Mouse (Mus musculus) lung, embryonic 15.5 days (tissue): ENCODE data around the gene Tmem192. TPM values are rescaled to one million over a fixed set of nuclear protein-coding genes. Genes with fewer than 3 reads are reported as not detected.
"Not testable (repeated sequence)": the region's sequence is repeated elsewhere in the genome, so short reads cannot be mapped to it uniquely, and the experiment has no call there.

Experiments used
- ATAC-seq: fragments of 200-750 bp; cut with Nextera tagmentation; 2 replicates; pipeline ENCODE4 v1.8.0; 2017; ENCODE audit warnings: moderate number of reproducible peaks, borderline replicate concordance; ENCODE audit not compliant: low FRiP score, low TSS enrichment; ENCODE audit errors: extremely low read depth
- H3K27ac ChIP-seq: fragments of 300-500 bp; sonication (generic); 2 replicates; pipeline ENCODE4 v1.5.1; 2015; ENCODE audit warnings: moderate library complexity, mild to moderate bottlenecking, inconsistent platforms
- H3K27me3 ChIP-seq: fragments of 300-500 bp; sonication (generic); 2 replicates; pipeline ENCODE4 v1.6.1; 2015; ENCODE audit warnings: inconsistent platforms
- H3K36me3 ChIP-seq: fragments of 300-500 bp; sonication (generic); 2 replicates; pipeline ENCODE4 v1.6.1; 2015; ENCODE audit warnings: inconsistent platforms
- H3K4me1 ChIP-seq: fragments of 300-500 bp; sonication (generic); 2 replicates; pipeline ENCODE4 v1.6.1; 2015; ENCODE audit warnings: inconsistent platforms
- H3K4me2 ChIP-seq: fragments of 300-500 bp; sonication (generic); 2 replicates; pipeline ENCODE4 v1.6.1; 2015; ENCODE audit warnings: inconsistent platforms, mild to moderate bottlenecking, moderate library complexity
- H3K4me3 ChIP-seq: fragments of 300-500 bp; sonication (generic); 2 replicates; pipeline ENCODE4 v1.5.1; 2015; ENCODE audit warnings: mild to moderate bottlenecking, inconsistent platforms
- H3K9ac ChIP-seq: fragments of 300-500 bp; sonication (generic); 2 replicates; pipeline ENCODE4 v1.6.1; 2015; ENCODE audit warnings: inconsistent platforms
- H3K9me3 ChIP-seq: fragments of 300-500 bp; sonication (generic); 2 replicates; pipeline ENCODE4 v1.6.1; 2016; ENCODE audit warnings: inconsistent platforms
- WGBS: fragments of 180-500 bp; shearing (Covaris S2); methylation state at CpG from one replicate; pipeline ENCODE4 v1.1.7; 2015; 5-methylcytosine and 5-hydroxymethylcytosine counted together
- polyA plus RNA-seq: library from polyadenylated mRNA; unstranded; fragments of >200 nt; fragmentation: Nextera tagmentation; extraction: Ambion mirVana; gene quantifications from 2 replicates; pipeline ENCODE4 v1.2.1, GENCODE M21; 2015

The Tmem192 gene
- polyA plus RNA-seq, 1 experiment from 2014 or later = 27.6 TPM

GRCm38 (mm10) chr8:64983150-64983897, 36.3 kb downstream of the Tmem192 start:
- no peak overlapping the region for H3K9ac ChIP-seq
- ATAC-seq = no peak
- no peaks in the 10 kb centered on the region for H3K27me3 ChIP-seq
- H3K36me3 ChIP-seq = no peaks in the 10 kb centered on the region
- no peak overlapping the region for H3K4me3 ChIP-seq
- 55% methylated on average over 20 of the region's 20 CpGs for WGBS
- no peaks in the 10 kb centered on the region for H3K4me1 ChIP-seq
- no peak overlapping the region for H3K4me2 ChIP-seq
- no peak overlapping the region for H3K27ac ChIP-seq
- H3K9me3 ChIP-seq = no peaks in the 10 kb centered on the region

GRCm38 (mm10) chr8:64987731-64988130, 40.7 kb downstream of the Tmem192 start, which contains the start of gene Trim75:
Trim75 (minus strand) TSS chr8:64987831.
- Histone ChIP-seq H3K9ac (no peak within 1 kb of the TSS), H3K9me3 (no peaks in the 10 kb centered on the region), H3K4me2 (no peak within 1 kb of the TSS), H3K27ac (no peak within 1 kb of the TSS), H3K36me3 (no peaks in the 10 kb centered on the region), H3K4me3 (no peak within 1 kb of the TSS), H3K27me3 (no peaks in the 10 kb centered on the region), H3K4me1 (no peaks in the 10 kb centered on the region)
- WGBS = 82% methylated on average over 4 of the region's 4 CpGs
- ATAC-seq = no peak

GRCm38 (mm10) chr8:64998806-64999365, 51.9 kb downstream of the Tmem192 start:
- H3K9me3 ChIP-seq = no peaks in the 10 kb centered on the region
- WGBS = 84% methylated on average over 4 of the region's 4 CpGs
- H3K27ac ChIP-seq = no peak overlapping the region
- H3K4me3 ChIP-seq = no peak overlapping the region
- H3K9ac ChIP-seq = no peak overlapping the region
- ATAC-seq = no peak
- no peaks in the 10 kb centered on the region for H3K36me3 ChIP-seq
- H3K4me1 ChIP-seq = no peaks in the 10 kb centered on the region
- no peak overlapping the region for H3K4me2 ChIP-seq
- no peaks in the 10 kb centered on the region for H3K27me3 ChIP-seq

- H3K4me2 ChIP-seq, H3K36me3 ChIP-seq, H3K9me3 ChIP-seq, H3K9ac ChIP-seq, ATAC-seq, H3K27me3 ChIP-seq, H3K27ac ChIP-seq, H3K4me1 ChIP-seq, H3K4me3 ChIP-seq: not testable (repeated sequence)
- whole genome bisulfite sequencing = 76% methylated on average over 6 of the region's 6 CpGs
Observed at GRCm38 (mm10) chr8:65007616-65008015, 60.6 kb downstream of the Tmem192 start.

GRCm38 (mm10) chr8:65018423-65018822, 71.4 kb downstream of the Tmem192 start, which contains the start of the genes Trim61 and Trim60:
Trim61 (minus strand) TSS chr8:65018523.
Trim60 (minus strand) TSS chr8:65018584.
- no peaks in the 10 kb centered on the region for H3K36me3 ChIP-seq
- H3K9ac ChIP-seq = no peak within 1 kb of the TSS
- H3K9me3 ChIP-seq = no peaks in the 10 kb centered on the region
- H3K4me3 ChIP-seq = no peak within 1 kb of the TSS
- WGBS = 86% methylated on average over 8 of the region's 8 CpGs
- ATAC-seq = no peak
- H3K4me1 ChIP-seq = no peaks in the 10 kb centered on the region
- H3K4me2 ChIP-seq = no peak within 1 kb of the TSS
- H3K27ac ChIP-seq = no peak within 1 kb of the TSS
- H3K27me3 ChIP-seq = no peaks in the 10 kb centered on the region

Other genes starting within 250 kb of the Tmem192 start
- gene Msmo1, start 213.4 kb upstream of the Tmem192 start, polyA plus RNA-seq = 58.2 and 61.8 TPM in 2 replicates
- gene Klhl2, start 97.2 kb upstream of the Tmem192 start, polyA plus RNA-seq = 15.4 and 16.0 TPM in 2 replicates
- gene Trim75, start 40.6 kb downstream of the Tmem192 start, polyA plus RNA-seq = not detected in 2 replicates
- not detected in 2 replicates for gene Trim61, start 71.3 kb downstream of the Tmem192 start, polyA plus RNA-seq
- not detected in 2 replicates for gene Trim60, start 71.4 kb downstream of the Tmem192 start, polyA plus RNA-seq
- gene Apela, start 90.2 kb downstream of the Tmem192 start, polyA plus RNA-seq = 0.90 and 1.3 TPM in 2 replicates
- gene Gm10663, start 127.8 kb downstream of the Tmem192 start, polyA plus RNA-seq = not detected in 2 replicates
- 2.6 and 3.0 TPM in 2 replicates for gene BC030870, start 182.4 kb downstream of the Tmem192 start, polyA plus RNA-seq